Mouse (Mus musculus): ENCODE measurements around the gene Pcnp.

The Pcnp gene

DNA sequence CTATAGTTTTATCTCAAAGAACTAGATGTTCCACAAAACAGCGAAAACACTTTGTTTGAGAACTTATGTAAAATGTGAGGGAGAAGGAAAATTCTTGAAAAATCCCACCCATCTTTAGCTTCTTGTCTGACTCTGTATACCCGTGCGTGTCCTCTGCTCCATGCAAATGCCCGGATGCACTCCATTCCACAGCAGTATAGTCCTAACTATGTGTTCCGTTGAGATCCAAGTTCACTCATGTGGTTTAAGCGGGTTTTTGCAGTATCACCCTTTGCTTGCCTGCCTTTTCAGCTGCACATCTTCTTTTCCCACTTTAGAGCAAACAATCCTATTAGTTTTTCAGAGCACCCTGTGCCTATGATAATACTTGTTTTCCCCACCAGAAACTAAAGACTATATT is 7.0 kb upstream of the Pcnp start:
- DNase-seq (ENCODE audit: low read depth, low spot score) = peak; percentile 60

DNA sequence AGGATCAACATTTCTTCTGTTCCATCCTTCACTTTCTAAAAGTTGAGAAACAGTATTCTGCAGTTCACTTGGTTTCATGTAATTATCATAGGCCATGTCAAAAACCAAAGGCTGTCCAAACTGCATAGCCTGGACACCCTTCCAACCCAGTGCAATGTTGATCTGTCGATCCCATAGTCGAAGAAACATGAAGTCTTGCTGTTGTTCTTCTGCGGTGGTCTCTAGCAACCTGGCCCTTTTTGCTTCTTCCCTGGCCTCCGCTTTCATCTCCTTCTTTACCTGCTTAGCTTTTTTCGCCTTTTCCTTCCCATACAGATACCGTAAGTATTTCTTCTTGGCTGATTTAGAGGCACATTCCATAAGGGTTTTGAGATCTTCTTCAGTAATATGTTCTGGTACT is 5.0 kb upstream of the Pcnp start:
- no peak for DNase-seq (ENCODE audit: low read depth, low spot score)

DNA sequence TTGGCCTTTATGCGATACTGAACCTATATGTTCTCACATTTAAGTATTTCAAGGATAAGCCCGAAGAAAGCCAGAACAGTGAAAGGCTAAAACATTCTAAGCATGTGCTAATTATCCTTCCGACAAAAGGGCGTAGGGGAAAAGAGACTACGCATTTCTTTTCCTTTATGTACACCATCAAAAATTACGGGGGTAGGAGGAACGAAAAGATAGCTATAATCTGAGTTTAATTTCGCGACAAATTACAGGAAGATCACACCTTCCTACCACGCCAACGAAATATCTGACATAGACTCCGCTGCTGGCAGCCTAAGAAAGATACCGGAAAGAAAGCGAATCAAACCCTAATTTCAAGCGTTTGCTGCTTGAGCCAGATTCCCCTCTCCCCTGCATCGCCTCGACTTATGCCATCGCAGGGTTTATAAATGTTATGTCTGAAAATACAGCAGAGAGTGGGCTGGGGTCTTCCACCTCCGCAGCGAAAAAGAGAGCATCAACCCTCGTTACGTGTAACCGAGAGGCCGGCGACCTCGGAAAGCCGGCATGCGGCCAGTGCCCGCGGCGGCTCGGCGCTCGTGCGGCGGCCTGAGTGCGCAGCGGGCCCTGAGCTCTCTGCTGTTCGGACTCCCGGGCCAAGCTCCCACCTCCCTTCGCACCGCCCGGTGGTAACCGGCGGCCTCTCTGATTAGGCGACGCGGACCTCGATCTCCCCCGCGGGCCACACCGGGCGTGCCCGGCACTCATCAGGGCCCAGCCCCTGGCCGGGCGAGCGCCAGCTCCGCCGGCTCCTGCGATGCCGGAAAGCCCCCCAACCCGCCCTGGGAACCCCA is 602 bp downstream of the Pcnp start:
- DNase-seq (ENCODE audit: low read depth, low spot score) = peak; percentile 52

DNA sequence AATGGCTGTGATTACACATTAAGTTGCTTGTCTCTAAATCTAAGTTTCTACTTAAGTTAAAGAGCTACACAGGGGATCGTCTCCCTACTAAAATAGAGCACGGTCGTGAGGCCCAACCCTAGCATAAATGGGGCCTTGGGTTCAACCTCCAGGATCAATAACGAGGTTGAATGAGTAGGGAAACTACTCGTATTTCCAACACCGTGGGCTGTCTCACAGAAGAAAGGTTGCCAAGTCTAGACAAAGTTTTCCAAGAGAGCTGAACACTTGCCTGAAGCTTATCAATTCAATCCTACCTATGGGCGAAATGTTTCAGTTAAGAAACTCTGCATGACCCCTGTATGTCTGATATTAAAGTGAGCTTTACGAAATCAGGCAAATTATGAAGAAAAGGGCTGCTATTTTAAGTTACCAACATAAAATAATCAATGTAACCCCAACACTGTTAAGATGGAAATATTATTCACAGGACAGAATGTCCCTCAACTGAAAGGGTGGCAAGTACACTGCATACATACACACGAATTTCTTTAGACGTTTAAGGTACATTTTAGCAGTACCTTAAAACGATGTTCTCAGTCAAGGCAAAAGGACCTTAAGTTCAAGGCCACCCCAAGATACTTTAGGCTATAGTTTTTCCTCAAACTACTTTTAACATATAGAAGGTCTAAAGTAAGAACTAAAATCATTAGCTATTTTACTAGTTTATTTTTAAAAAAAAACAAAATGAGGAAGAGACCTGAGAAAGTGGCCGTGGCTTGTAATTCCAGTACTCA is 1.5 kb downstream of the Pcnp start:
- DNase-seq (ENCODE audit: low read depth, low spot score) = no peak

DNA sequence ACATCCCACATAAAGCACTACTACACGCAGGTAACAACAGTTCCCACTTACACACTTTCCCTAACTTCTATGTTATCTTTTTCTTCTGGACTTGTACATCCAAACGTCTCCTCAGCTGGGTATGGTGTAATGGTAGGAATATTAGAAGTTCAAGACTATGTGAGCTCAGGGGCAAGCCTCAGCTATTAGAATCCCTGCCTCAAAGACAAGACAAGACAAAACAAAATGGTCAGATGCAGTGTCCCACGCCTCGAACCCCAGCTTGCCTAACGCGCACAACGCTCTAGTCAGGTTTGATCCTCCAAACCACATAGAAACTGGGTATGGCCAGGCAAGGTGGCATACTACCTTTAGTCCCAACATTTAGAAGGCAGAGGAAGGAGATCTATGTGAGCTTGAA is 9.9 kb downstream of the Pcnp start:
- DNase-seq (ENCODE audit: low read depth, low spot score) = no peak

DNA sequence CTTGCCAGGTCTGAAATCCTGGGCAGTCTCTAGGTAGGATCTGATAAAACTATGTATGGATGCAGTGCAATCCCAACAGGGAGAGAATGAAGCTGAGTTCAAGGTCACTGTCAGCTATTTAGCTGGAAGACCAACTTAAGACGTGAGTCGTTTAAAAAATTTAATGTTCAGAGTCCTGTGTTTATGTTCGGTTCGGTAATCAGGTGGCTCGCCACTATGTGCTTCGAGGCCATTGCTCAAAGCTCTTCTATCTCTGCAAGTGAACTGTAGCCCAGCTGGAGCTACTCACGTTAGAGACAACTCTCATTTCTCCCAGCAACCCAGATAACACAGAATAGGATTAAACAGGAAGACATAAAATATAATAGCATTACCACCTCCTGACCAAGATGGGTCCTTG is 15.5 kb downstream of the Pcnp start:
- DNase-seq (ENCODE audit: low read depth, low spot score) = no peak

DNA sequence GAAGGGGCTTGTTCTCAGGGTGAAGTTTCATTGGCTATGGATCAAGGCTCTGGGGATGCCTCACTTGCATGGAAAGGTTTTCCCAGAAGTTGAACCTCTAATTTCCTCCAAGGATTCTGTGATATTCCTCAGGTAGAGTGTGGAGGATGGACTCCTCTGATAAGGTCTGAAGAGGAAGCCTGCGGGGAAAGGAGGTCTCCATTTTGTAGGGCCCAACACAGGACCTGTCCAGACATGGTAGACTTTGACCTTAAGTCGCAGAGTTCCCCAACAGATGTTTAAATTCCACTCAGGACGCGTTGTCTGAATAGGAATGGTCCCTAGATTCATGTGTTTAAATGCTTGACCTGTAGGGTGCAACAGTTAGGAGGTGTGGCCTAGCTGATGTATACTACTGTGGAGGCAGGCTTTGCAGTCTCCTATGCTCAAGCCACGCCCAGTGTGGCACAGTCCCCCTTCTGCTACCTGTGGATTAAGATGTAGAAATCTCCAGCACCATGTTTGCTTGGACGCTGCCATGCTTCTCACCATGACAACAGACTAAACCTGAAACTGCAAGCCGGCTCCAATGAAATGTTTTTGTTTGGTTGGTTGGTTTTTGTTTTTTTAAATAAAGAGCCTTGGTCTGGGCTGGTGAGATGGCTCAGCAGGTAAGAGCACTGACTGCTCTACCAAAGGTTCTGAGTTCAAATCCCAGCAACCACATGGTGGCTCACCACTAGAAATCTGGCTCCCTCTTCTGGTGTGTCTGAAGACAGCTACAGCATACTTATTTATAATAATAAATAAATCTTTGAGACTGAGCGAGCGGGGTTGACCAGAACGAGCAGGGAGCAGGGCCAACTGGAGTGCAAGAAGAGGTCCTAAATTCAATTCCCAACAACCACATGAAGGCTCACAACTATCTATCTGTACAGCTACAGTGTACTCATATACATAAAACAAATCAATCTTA is 16.5 kb downstream of the Pcnp start:
- no peak for DNase-seq (ENCODE audit: low read depth, low spot score)

DNA sequence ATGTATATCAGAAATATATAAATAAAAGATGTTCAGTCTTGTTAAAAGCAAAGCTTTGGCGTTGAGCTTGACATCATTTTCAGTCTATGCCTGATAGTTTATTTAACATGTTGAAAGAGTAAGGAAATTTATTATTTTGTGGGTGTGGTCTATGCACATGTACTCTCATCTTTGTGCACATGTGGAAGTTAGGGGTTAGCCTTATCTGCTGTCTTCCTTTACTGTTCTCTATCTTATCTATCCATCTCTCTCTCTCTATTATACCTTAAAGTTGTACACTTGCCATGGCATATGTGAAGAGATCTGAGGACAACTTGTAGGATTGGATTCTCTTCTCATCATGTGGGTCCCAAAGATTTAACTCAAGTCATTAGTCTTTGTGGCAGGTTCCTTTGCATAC is 20.7 kb downstream of the Pcnp start:
- no peak for DNase-seq (ENCODE audit: low read depth, low spot score)

DNA sequence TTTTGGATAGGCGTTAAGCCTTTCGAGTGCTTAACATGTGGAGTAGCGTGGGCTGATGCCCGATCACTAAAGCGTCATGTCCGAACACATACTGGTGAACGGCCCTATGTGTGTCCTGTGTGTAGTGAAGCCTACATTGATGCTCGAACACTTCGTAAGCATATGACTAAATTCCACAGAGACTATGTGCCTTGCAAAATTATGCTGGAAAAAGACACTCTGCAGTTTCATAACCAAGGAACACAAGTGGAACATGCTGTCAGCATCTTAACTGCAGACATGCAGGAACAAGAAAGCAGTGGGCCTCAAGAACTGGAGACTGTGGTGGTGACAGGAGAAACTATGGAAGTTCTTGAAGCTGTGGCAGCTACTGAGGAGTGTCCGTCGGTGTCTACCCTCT is 22.7 kb downstream of the Pcnp start:
- DNase-seq (ENCODE audit: low read depth, low spot score) = no peak

DNA sequence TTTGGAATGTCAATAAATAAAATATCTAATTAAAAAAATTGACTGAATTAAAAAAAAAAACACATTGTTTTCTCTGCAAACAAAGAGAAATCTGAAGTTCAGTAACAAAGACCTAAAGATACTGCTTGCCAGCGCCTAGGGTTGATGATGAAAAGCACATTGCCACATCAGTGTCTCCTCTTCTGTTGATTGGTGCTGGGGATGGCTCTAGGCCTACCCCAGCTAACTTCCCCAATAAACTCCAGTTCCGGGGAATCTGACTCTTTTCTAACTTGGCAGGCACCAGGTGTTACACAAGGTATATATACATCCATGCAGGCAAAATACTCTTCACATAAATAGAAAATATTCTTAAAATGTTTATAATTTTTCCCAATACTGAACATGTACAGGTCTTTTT is 35.3 kb downstream of the Pcnp start:
- no peak for DNase-seq (ENCODE audit: low read depth, low spot score)

DNA sequence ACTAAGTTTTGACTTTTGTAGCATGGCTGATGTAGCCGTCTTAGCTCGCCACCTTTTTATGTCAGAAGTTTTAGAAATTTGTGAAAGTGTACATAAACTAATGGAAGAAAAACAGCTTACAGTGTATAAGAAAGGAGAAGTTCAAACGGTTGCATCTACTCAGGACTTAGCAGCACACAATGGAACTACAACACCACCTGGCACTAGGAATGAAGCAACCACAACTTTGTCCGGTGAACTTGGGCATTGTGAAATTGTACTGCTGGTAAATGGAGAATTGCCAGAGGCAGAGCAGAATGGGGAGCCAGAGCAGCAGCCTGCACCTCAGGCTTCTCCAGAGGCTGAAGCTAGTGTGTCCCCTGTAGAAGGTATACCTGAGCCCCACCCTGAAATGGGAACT is 39.2 kb downstream of the Pcnp start:
- no peak for DNase-seq (ENCODE audit: low read depth, low spot score)

DNA sequence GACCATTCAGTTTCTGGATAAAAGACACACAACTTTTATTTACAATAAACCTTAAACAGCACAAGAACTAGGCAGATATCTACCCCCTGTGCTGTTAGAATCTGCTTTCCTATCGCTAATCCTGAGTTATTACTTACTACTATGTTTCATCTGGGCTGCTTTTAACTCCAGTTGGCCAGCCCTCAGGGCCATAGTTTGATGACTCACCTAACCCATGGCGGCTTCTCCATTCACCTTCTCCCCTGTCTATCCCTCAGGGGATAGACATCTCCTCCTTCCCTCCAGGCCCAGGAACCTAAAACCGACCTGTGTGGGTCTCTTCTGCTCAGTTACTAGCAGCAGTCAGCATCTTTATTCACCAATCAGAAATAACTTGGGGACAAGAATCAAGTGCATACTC is 43.5 kb downstream of the Pcnp start:
- DNase-seq (ENCODE audit: low read depth, low spot score) = peak; percentile 51

DNA sequence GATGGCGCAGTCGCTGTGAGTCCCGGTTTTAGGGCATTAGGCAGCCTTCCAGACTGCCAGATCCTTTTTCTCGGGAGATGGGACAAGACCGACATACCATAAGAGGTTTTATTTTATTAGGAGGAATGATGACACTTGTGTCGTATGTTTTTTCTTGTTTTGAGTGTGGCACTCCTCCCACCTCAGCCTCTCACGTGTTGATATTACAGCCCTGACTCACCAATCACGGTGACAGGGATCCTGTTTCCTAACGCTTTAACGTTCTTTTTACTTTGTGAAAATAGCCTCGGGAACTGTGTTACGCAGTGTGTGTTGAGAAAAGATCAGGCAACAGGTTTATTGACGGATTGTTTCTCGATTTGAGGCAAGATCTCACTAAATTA is 54.6 kb downstream of the Pcnp start:
- DNase-seq (ENCODE audit: low read depth, low spot score) = peak; percentile 92

DNA sequence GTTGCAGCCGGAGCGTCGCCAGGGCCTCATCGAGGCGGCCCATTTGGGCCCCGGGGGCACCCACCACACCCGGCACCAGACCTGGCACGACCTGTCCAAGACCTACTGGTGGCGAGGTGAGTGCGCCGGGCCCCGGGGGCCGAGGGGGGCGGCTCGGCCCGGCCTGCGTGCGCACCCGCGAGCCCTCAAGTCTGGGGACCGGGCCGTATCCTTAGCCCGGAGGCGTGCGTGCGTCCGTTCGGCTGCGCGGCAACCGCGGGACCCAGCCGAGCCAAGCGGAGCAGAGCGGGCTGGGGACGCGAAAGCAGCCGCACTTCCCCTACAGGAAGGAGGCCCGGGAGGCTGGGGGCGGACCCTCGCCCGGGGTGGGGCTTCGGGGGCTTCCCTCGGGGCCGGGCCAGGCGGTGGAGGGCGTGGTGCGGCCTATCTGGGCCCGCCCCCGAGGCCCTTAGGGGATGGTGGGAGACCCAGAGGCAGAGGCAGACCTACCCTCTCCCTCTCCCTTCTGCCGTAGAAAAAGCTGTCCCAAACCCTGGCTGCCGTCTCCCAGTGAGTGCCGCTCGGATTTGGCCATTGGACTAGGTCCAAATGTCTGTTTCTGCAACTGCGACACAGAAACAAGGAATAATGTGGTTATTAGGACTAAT is 55.2 kb downstream of the Pcnp start:
- DNase-seq (ENCODE audit: low read depth, low spot score) = peak; percentile 85

DNA sequence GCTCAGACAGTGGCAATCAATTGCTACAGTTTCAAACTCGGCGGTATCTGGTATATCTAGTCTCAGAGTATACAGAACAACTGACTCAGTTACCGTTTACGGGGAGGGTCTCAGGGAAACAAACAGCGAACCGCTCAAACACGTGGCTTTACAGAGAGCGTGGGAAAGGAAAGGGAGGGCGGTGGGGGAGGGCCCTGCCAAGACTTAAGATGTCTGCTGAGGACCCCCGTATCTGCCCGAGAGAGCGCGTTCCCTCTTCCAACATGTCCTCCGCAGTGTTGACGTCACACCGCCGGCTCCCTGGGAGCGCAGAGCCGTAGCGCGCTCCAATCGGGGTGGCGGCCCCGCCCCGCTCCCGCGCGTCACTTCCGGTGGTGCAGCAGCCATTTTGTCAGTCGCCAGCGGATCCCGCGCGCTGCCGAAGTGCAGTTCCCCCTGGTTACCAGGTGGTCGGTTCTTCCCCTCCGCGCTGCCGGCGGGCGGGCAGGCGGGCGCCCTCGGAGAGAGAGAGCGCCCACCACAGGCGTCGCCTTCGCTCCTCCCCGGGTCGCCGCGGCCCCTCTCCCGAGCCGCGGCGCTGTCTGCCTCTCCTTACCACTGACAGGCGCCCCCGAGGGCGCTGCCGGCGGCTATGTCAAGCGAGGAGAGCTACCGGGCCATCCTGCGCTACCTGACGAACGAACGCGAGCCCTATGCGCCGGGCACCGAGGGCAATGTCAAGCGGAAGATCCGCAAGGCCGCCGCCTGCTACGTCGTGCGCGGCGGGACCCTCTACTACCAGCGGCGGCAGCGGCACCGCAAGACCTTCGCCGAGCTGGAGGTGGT is 55.9 kb downstream of the Pcnp start, which contains the start of gene Zbtb11:
Gene Zbtb11 (plus strand): TSS at position 453 of the 825 bp plus-strand sequence.
- peak; percentile 99 for DNase-seq (ENCODE audit: low read depth, low spot score)

DNA sequence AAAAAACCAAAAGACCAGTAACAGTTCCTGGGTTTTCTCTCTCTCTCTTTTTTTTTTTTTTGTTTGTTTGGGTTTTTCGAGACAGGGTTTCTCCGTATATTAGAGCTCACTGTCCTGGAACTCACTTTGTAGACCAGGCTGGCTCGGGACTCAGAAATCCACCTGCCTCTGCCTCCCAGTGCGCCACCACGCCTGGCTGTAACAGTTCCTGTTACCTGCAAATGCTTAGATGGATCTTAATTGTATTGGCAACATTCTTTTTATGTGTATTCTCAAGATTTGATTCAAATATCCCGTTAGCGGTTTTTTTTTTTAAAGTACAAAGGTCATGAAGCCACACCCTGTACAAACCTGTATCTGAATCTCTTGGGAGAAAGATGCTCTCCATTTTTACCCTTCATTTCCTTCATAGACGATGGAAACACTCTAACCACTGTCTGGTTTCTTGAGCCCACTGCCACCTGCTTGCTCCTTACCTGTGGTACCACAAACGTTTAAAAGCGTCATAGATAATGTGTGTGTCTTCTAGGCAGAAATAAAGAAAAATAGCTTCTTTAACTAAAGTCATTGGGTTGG is 56.8 kb downstream of the Pcnp start:
- DNase-seq (ENCODE audit: low read depth, low spot score) = no peak

DNA sequence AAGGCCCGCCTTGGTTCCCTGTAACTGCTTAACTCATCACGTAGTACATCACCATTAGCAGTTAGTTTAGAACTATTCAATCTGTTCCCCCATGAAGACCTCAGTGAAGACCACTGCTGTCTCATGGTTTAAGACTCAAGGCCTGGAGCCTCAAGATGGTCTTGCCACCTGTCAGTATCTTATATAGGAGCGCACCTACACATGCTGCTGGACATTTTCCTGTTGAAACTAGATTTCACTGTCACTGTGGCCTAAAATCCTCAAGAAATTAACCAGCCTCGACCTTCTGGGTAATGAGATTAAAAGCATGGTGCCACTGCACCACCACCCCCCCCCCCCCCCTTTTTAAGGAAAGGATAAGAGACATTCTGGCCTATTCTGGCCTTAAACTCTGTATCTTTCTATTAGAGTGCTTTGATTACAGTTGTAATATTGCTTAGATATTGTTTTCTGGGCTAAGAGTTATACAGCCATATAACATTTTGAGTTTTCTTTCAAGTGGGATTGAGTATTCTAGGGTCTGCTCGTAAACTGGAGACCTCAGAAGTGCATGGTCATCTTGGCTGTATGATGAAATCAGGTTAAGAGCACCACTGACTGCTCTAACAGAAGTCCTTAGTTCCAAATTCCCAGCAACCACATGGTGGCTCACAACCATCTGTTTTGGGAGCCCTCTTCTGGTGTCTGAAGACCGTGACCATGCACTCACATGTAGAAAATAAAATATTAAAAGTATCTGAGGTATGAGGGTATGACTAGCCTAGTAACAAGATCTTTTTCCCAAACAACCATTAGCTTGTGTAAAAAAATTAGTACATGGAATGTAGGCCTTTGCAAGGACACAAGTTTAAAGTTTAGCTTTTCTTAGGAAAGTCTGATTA is 57.6 kb downstream of the Pcnp start:
- peak; percentile 82 for DNase-seq (ENCODE audit: low read depth, low spot score)

DNA sequence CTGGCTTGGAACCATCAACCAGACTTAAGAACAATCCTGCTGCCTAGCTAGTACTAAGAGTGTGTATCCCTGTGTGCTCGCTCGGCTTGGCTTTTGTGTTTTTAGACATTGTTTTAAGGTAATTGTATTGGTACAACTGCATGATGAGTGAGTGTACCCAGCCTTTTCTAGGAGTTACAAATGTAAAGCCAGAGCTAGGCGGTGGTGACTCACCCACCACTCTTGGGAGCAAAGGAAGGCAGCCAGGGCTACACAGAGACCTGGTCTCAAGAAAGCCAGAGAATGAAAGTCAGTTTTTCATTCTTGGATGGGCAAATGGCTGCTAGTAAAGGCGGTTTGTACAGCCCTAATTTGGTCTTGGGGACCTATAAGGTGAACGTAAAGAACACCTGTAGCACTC is 59.1 kb downstream of the Pcnp start:
- DNase-seq (ENCODE audit: low read depth, low spot score) = peak; percentile 67

DNA sequence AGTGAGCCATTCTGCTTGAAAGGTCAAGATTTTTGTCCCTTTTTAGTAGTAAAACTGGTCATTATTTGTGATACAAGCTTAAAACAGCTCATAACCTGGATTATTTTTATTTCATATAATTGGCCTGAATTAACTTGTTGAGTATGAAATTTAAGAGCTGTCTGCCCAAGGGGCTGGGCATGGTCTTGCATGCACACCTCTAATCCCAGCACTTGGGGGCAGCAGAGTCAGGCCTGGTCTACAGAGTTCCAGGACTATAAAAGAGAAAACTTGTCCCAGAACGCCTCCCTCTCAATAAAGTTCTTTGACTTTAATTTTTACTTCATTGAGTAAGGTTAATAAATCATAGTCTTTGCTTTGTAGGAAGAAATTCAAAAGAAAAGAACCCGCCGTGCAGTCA is 60.4 kb downstream of the Pcnp start:
- peak; percentile 87 for DNase-seq (ENCODE audit: low read depth, low spot score)

All from 3T3-L1 (cell line).